Mouse (Mus musculus) heart, adult 18-20 months (tissue): ENCODE results near the gene Efna2. TPM values are rescaled to one million over a fixed set of nuclear protein-coding genes. Genes with fewer than 3 reads are reported as not detected.

Source experiments
- DNase-seq, 2 experiments: peaks; one replicate each; pipeline ENCODE4 v3.0.0; 2021 to 2022; ENCODE audit warnings: mixed read lengths in 1 of 2
- long read RNA-seq, 2 experiments: library from polyadenylated mRNA; stranded (forward); transcript quantifications; one replicate each; pipeline ENCODE4 v2.0.0; 2021
- total RNA-seq, 2 experiments: library from RNA; stranded (reverse); gene quantifications; 2 replicates each; pipeline ENCODE4 v1.2.3; 2021

Gene Efna2
- total RNA-seq = 1 to 10 TPM in 1 of 2 experiments, under 1 TPM in 1; 0.98 to 1.3 TPM
- long read RNA-seq, experiment 1, partial matches to known transcripts = 0 of 1 reads
- long read RNA-seq, experiment 1, other reads (novel, unspliced or antisense) = 0 of 1 reads
- long read RNA-seq, experiment 2, partial matches to known transcripts = 0 of 1 reads
- long read RNA-seq, experiment 2, other reads (novel, unspliced or antisense) = 0 of 1 reads

- DNase-seq = peak in 1 of 2 experiments; percentile 39
Measured at GRCm38 (mm10) chr10:80179068-80180051, at the start of gene Efna2. TSS of gene Efna2 (plus strand) at chr10:80179482.

GRCm38 (mm10) chr10:80129846-80130245, 49.4 kb upstream of the Efna2 start:
- no peak for DNase-seq

- DNase-seq = no peak
Measured at GRCm38 (mm10) chr10:80130403-80131031, 48.8 kb upstream of the Efna2 start.

- DNase-seq = peak in 1 of 2 experiments; percentile 3
Measured at GRCm38 (mm10) chr10:80131316-80131951, 47.8 kb upstream of the Efna2 start.

- DNase-seq = no peak
Measured at GRCm38 (mm10) chr10:80131952-80132350, 47.3 kb upstream of the Efna2 start.

- peak; percentile 75 to 76 for DNase-seq
Measured at GRCm38 (mm10) chr10:80133226-80133849, 45.9 kb upstream of the Efna2 start.

- peak in 1 of 2 experiments; percentile 11 for DNase-seq
Measured at GRCm38 (mm10) chr10:80134421-80134820, 44.9 kb upstream of the Efna2 start.

GRCm38 (mm10) chr10:80135161-80135560, 44.1 kb upstream of the Efna2 start:
- DNase-seq = peak in 1 of 2 experiments; percentile 6

GRCm38 (mm10) chr10:80135641-80136040, 43.6 kb upstream of the Efna2 start:
- no peak for DNase-seq

- no peak for DNase-seq
Measured at GRCm38 (mm10) chr10:80136179-80136951, 42.9 kb upstream of the Efna2 start.

- DNase-seq = peak in 1 of 2 experiments; percentile 7
Measured at GRCm38 (mm10) chr10:80136952-80137625, 42.2 kb upstream of the Efna2 start.

GRCm38 (mm10) chr10:80137626-80138552, 41.4 kb upstream of the Efna2 start:
- DNase-seq = peak in 1 of 2 experiments; percentile 3

- peak; percentile 66 to 77 for DNase-seq
Measured at GRCm38 (mm10) chr10:80138553-80139438, 40.5 kb upstream of the Efna2 start, which contains the start of gene Atp5d. TSS of gene Atp5d (plus strand) at chr10:80138632.

GRCm38 (mm10) chr10:80139439-80139775, 39.9 kb upstream of the Efna2 start:
- DNase-seq = no peak

- no peak for DNase-seq
Measured at GRCm38 (mm10) chr10:80139975-80140665, 39.2 kb upstream of the Efna2 start.

GRCm38 (mm10) chr10:80140666-80141035, 38.6 kb upstream of the Efna2 start, which contains the start of gene Cbarp:
TSS of gene Cbarp (minus strand) at chr10:80140835.
- no peak for DNase-seq

- peak; percentile 95 to 98 for DNase-seq
Measured at GRCm38 (mm10) chr10:80141243-80141642, 38.0 kb upstream of the Efna2 start.
